Mouse (Mus musculus) intestine, postnatal 0 days (tissue): ENCODE results near the gene Ankfn1. TPM values are rescaled to one million over a fixed set of nuclear protein-coding genes. Genes with fewer than 3 reads are reported as not detected.

Source experiments
- ATAC-seq: fragments of 200-750 bp; cut with Nextera tagmentation; 2 replicates; pipeline ENCODE4 v1.8.0; 2017; ENCODE audit warnings: mild to moderate bottlenecking, moderate TSS enrichment, moderate library complexity
- H3K27ac ChIP-seq: fragments of 300-500 bp; sonication (generic); 2 replicates; pipeline ENCODE4 v1.5.1; 2014; ENCODE audit warnings: mild to moderate bottlenecking, low read depth, low read length, moderate library complexity
- H3K27me3 ChIP-seq: fragments of 300-500 bp; sonication (generic); replicated peaks from 2 replicates; pipeline ENCODE4 v1.6.1; 2014; ENCODE audit warnings: low read length, mixed read lengths; ENCODE audit not compliant: control insufficient read depth, insufficient read depth
- H3K36me3 ChIP-seq: fragments of 300-500 bp; sonication (generic); 2 replicates; pipeline ENCODE4 v1.6.1; 2014; ENCODE audit warnings: mild to moderate bottlenecking, moderate library complexity; ENCODE audit not compliant: control insufficient read depth, insufficient read depth
- H3K4me1 ChIP-seq: fragments of 300-500 bp; sonication (generic); replicated peaks from 2 replicates; pipeline ENCODE4 v1.6.1; 2014; ENCODE audit warnings: antibody characterized with exemption, low read length, mixed read lengths; ENCODE audit not compliant: control insufficient read depth, insufficient read depth
- H3K4me2 ChIP-seq: fragments of 300-500 bp; sonication (generic); replicated peaks from 2 replicates; pipeline ENCODE4 v1.6.1; 2014; ENCODE audit warnings: low read depth, mild to moderate bottlenecking, moderate library complexity
- H3K4me3 ChIP-seq: fragments of 300-500 bp; sonication (generic); 2 replicates; pipeline ENCODE4 v1.5.1; 2014; ENCODE audit warnings: low read depth, low read length
- H3K9ac ChIP-seq: fragments of 300-500 bp; sonication (generic); 2 replicates; pipeline ENCODE4 v1.6.1; 2014; ENCODE audit warnings: mild to moderate bottlenecking, low read depth, low read length
- H3K9me3 ChIP-seq: fragments of 300-500 bp; sonication (generic); 2 replicates; pipeline ENCODE4 v1.6.1; 2016; ENCODE audit warnings: mixed run types; ENCODE audit not compliant: control insufficient read depth
- CTCF ChIP-seq: sonication (generic); IDR thresholded peaks from 2 replicates; pipeline ENCODE4 v1.5.1; 2016; ENCODE audit warnings: low read depth, mild to moderate bottlenecking, control low read depth, antibody characterized with exemption, moderate library complexity
- WGBS: fragments of 180-500 bp; shearing (Covaris S2); extraction: QIAGEN DNeasy Blood & Tissue Kit; methylation state at CpG from one replicate; pipeline ENCODE4 v1.1.7; 2014; 5-methylcytosine and 5-hydroxymethylcytosine counted together
- polyA plus RNA-seq: library from polyadenylated mRNA; unstranded; fragments of >200 nt; fragmentation: Nextera tagmentation; extraction: Ambion mirVana; gene quantifications from 2 replicates; pipeline ENCODE4 v1.2.1, GENCODE M21; 2015

Ankfn1 gene
- polyA plus RNA-seq, 1 experiment from 2014 or later: not detected

- Histone ChIP-seq H3K9me3 (no peaks in the 10 kb centered on the region), H3K36me3 (no peaks in the 10 kb centered on the region), H3K27me3 (no peaks in the 10 kb centered on the region), H3K4me2 (no peak overlapping the region), H3K4me3 (no peak overlapping the region), H3K9ac (no peak overlapping the region), H3K27ac (no peak overlapping the region), H3K4me1 (no peaks in the 10 kb centered on the region)
- ATAC-seq: no peak
- TF ChIP-seq CTCF: no peak
- WGBS: 84% methylated on average over 4 of the region's 4 CpGs
Measured at GRCm38 (mm10) chr11:89472871-89473270, 304.6 kb downstream of the Ankfn1 start.

- 91% methylated on average over 4 of the region's 4 CpGs for WGBS
- H3K27me3 ChIP-seq: no peaks in the 10 kb centered on the region
- no peak overlapping the region for H3K9ac ChIP-seq
- no peak for TF ChIP-seq CTCF
- H3K4me2 ChIP-seq: no peak overlapping the region
- no peak for ATAC-seq
- no peak overlapping the region for H3K4me3 ChIP-seq
- H3K4me1 ChIP-seq: no peaks in the 10 kb centered on the region
- H3K9me3 ChIP-seq: no peaks in the 10 kb centered on the region
- H3K36me3 ChIP-seq: no peaks in the 10 kb centered on the region
- no peak overlapping the region for H3K27ac ChIP-seq
Measured at GRCm38 (mm10) chr11:89465381-89465780, 312.1 kb downstream of the Ankfn1 start.

GRCm38 (mm10) chr11:89462216-89462615, 315.2 kb downstream of the Ankfn1 start:
- H3K4me1 ChIP-seq: no peaks in the 10 kb centered on the region
- 85% methylated on average over 10 of the region's 10 CpGs for WGBS
- no peak for ATAC-seq
- no peak overlapping the region for H3K27ac ChIP-seq
- H3K4me3 ChIP-seq: no peak overlapping the region
- no peak overlapping the region for H3K9ac ChIP-seq
- H3K9me3 ChIP-seq: no peaks in the 10 kb centered on the region
- no peaks in the 10 kb centered on the region for H3K27me3 ChIP-seq
- TF ChIP-seq CTCF: no peak
- no peaks in the 10 kb centered on the region for H3K36me3 ChIP-seq
- H3K4me2 ChIP-seq: no peak overlapping the region

GRCm38 (mm10) chr11:89459437-89459836, 318.0 kb downstream of the Ankfn1 start:
- Histone ChIP-seq H3K4me2 (no peak overlapping the region), H3K4me1 (no peaks in the 10 kb centered on the region), H3K36me3 (no peaks in the 10 kb centered on the region), H3K9ac (no peak overlapping the region), H3K9me3 (no peaks in the 10 kb centered on the region), H3K27ac (no peak overlapping the region), H3K27me3 (no peaks in the 10 kb centered on the region), H3K4me3 (no peak overlapping the region)
- TF ChIP-seq CTCF: no peak
- WGBS: 87% methylated on average over 6 of the region's 6 CpGs
- ATAC-seq: no peak

GRCm38 (mm10) chr11:89455647-89456231, 321.7 kb downstream of the Ankfn1 start:
- whole genome bisulfite sequencing: 53% methylated on average over 5 of the region's 5 CpGs
- H3K36me3 ChIP-seq: no peaks in the 10 kb centered on the region
- no peaks in the 10 kb centered on the region for H3K4me1 ChIP-seq
- ATAC-seq: no peak
- no peaks in the 10 kb centered on the region for H3K9me3 ChIP-seq
- H3K4me3 ChIP-seq: no peak overlapping the region
- no peaks in the 10 kb centered on the region for H3K27me3 ChIP-seq
- H3K27ac ChIP-seq: no peak overlapping the region
- H3K9ac ChIP-seq: no peak overlapping the region
- TF ChIP-seq CTCF: no peak
- no peak overlapping the region for H3K4me2 ChIP-seq

GRCm38 (mm10) chr11:89454702-89455101, 322.8 kb downstream of the Ankfn1 start:
- no peak overlapping the region for H3K9ac ChIP-seq
- no peak overlapping the region for H3K4me3 ChIP-seq
- H3K27ac ChIP-seq: no peak overlapping the region
- TF ChIP-seq CTCF: no peak
- no peaks in the 10 kb centered on the region for H3K36me3 ChIP-seq
- no peak for ATAC-seq
- H3K27me3 ChIP-seq: no peaks in the 10 kb centered on the region
- H3K4me2 ChIP-seq: no peak overlapping the region
- H3K9me3 ChIP-seq: no peaks in the 10 kb centered on the region
- WGBS: 45% methylated on average over 4 of the region's 4 CpGs
- no peaks in the 10 kb centered on the region for H3K4me1 ChIP-seq

- Histone ChIP-seq H3K27me3 (no peaks in the 10 kb centered on the region), H3K27ac (no peak overlapping the region), H3K4me3 (no peak overlapping the region), H3K9me3 (no peaks in the 10 kb centered on the region), H3K9ac (no peak overlapping the region), H3K4me2 (no peak overlapping the region), H3K4me1 (no peaks in the 10 kb centered on the region), H3K36me3 (no peaks in the 10 kb centered on the region)
- 45% methylated on average over 2 of the region's 2 CpGs for WGBS
- no peak for ATAC-seq
- TF ChIP-seq CTCF: no peak
Measured at GRCm38 (mm10) chr11:89452862-89453261, 324.6 kb downstream of the Ankfn1 start.
